Mouse (Mus musculus) liver, adult 2 months (tissue): ENCODE measurements at regions not wholly inside any gene's neighbourhood (a gene's known extent, or its start where the extent isn't known, plus 50 kb on each side); places are given as distances from the start of the nearest gene placed in this dataset.

Experiments used
- DNase-seq: peaks from one replicate; pipeline ENCODE4 v3.0.0-alpha.2; 2011; ENCODE audit warnings: low read depth, low spot score; ENCODE audit errors: extremely low read depth
- H3K27ac ChIP-seq: fragments of 200-500 bp; replicated peaks from 2 replicates; pipeline ENCODE4 v1.5.1; 2012; ENCODE audit warnings: low read depth, mild to moderate bottlenecking, control low read depth, inconsistent platforms, low read length; ENCODE audit not compliant: insufficient read depth
- H3K27me3 ChIP-seq: fragments of 200-500 bp; 2 replicates; pipeline ENCODE4 v1.6.1; 2012; ENCODE audit warnings: mild to moderate bottlenecking, moderate library complexity, low read length, inconsistent platforms; ENCODE audit not compliant: control insufficient read depth, insufficient read depth
- H3K36me3 ChIP-seq: fragments of 200-500 bp; 2 replicates; pipeline ENCODE4 v1.6.1; 2012; ENCODE audit warnings: low read length, inconsistent platforms; ENCODE audit not compliant: control insufficient read depth, insufficient read depth
- H3K4me1 ChIP-seq: fragments of 200-500 bp; 2 replicates; pipeline ENCODE4 v1.6.1; 2011; ENCODE audit warnings: low read length; ENCODE audit not compliant: control insufficient read depth, insufficient read depth
- H3K4me3 ChIP-seq: fragments of 200-500 bp; 2 replicates; pipeline ENCODE4 v1.5.1; 2011; ENCODE audit warnings: low read depth, mild to moderate bottlenecking, control low read depth, low read length, moderate library complexity; ENCODE audit not compliant: insufficient read depth
- H3K79me2 ChIP-seq: fragments of 200-500 bp; 2 replicates; pipeline ENCODE4 v1.6.1; 2012; ENCODE audit warnings: inconsistent platforms, mild to moderate bottlenecking, low read length, moderate library complexity; ENCODE audit not compliant: control insufficient read depth, insufficient read depth
- H3K9ac ChIP-seq: fragments of 200-500 bp; 2 replicates; pipeline ENCODE4 v1.6.1; 2012; ENCODE audit warnings: low read depth, mild to moderate bottlenecking, control low read depth, inconsistent platforms, low read length
- CTCF ChIP-seq: fragments of 200-500 bp; IDR thresholded peaks from 2 replicates; pipeline ENCODE4 v1.5.1; 2011; ENCODE audit warnings: low read depth, low read length, control low read depth
- POLR2A ChIP-seq: fragments of 200-500 bp; IDR thresholded peaks from 2 replicates; pipeline ENCODE4 v1.6.1; 2011; ENCODE audit warnings: low read length, control low read depth; ENCODE audit not compliant: insufficient read depth; ENCODE audit errors: extremely low read depth
- WGBS: fragments of 180-500 bp; shearing (Covaris S2); methylation state at CpG from one replicate; pipeline ENCODE4 v1.1.7; 2018; 5-methylcytosine and 5-hydroxymethylcytosine counted together

- Histone ChIP-seq H3K27ac (no peak overlapping the region), H3K36me3 (no peaks in the 10 kb centered on the region), H3K9ac (no peak overlapping the region), H3K27me3 (no peaks in the 10 kb centered on the region), H3K79me2 (no peaks in the 10 kb centered on the region), H3K4me3 (no peak overlapping the region), H3K4me1 (no peaks in the 10 kb centered on the region)
- WGBS: 69% methylated on average over 5 of the region's 5 CpGs
- TF ChIP-seq POLR2A (no peak), CTCF (no peak)
- DNase-seq: no peak
Observed at GRCm38 (mm10) chr10:21535631-21536030, 57.3 kb upstream of the 1700020N01Rik start.

- no peak for DNase-seq
- WGBS: 94% methylated on average over 6 of the region's 6 CpGs
- H3K4me1 ChIP-seq: no peaks in the 10 kb centered on the region
Observed at GRCm38 (mm10) chr10:21538481-21538880, 54.5 kb upstream of the 1700020N01Rik start.

More at GRCm38 (mm10) chr10:21538481-21538880, 54.5 kb upstream of the 1700020N01Rik start:
- Histone ChIP-seq H3K9ac (no peak overlapping the region), H3K36me3 (no peaks in the 10 kb centered on the region), H3K79me2 (no peaks in the 10 kb centered on the region), H3K4me3 (no peak overlapping the region), H3K27ac (no peak overlapping the region), H3K27me3 (no peaks in the 10 kb centered on the region)
- no peak for TF ChIP-seq POLR2A
